Mouse (Mus musculus) heart, embryonic 14.5 days (tissue): Measurements from ENCODE around the gene Strap. TPM values are rescaled to one million over a fixed set of nuclear protein-coding genes. Genes with fewer than 3 reads are reported as not detected.

Source experiments
- ATAC-seq: fragments of 200-750 bp; cut with Nextera tagmentation; 2 replicates; pipeline ENCODE4 v1.8.0; 2017; ENCODE audit warnings: low read depth, moderate TSS enrichment; ENCODE audit not compliant: insufficient number of reproducible peaks, insufficient read depth, low FRiP score
- H3K27ac ChIP-seq, 2 experiments: fragments of 200-500 bp in 1 of 2; fragments of 300-500 bp in 1 of 2; sonication (generic) in 1 of 2; replicated peaks in 1 of 2; 2 replicates each; pipeline ENCODE4 v1.5.1; 2012 to 2014; ENCODE audit warnings: low read depth in 2 of 2, low read length in 2 of 2, control low read depth in 1 of 2, mild to moderate bottlenecking in 1 of 2, mixed read lengths in 1 of 2; ENCODE audit not compliant: control insufficient read depth in 1 of 2, insufficient read depth in 1 of 2
- H3K27me3 ChIP-seq: fragments of 300-500 bp; sonication (generic); 2 replicates; pipeline ENCODE4 v1.6.1; 2014; ENCODE audit warnings: mild to moderate bottlenecking, low read length, control low read depth; ENCODE audit not compliant: control insufficient read depth, insufficient read depth
- H3K36me3 ChIP-seq: fragments of 300-500 bp; sonication (generic); 2 replicates; pipeline ENCODE4 v1.6.1; 2014; ENCODE audit warnings: mild to moderate bottlenecking, control low read depth, low read length, mixed read lengths; ENCODE audit not compliant: control insufficient read depth, insufficient read depth
- H3K4me1 ChIP-seq, 2 experiments: fragments of 200-500 bp in 1 of 2; fragments of 300-500 bp in 1 of 2; sonication (generic) in 1 of 2; 2 replicates each; pipeline ENCODE4 v1.6.1; 2012 to 2014; ENCODE audit warnings: low read length in 2 of 2, control low read depth in 1 of 2, mixed read lengths in 1 of 2; ENCODE audit not compliant: control insufficient read depth in 2 of 2, insufficient read depth in 2 of 2
- H3K4me2 ChIP-seq: fragments of 300-500 bp; sonication (generic); 2 replicates; pipeline ENCODE4 v1.6.1; 2014; ENCODE audit warnings: mild to moderate bottlenecking, low read length
- H3K4me3 ChIP-seq, 2 experiments: fragments of 200-500 bp in 1 of 2; fragments of 300-500 bp in 1 of 2; sonication (generic) in 1 of 2; 2 replicates each; pipeline ENCODE4 v1.5.1; 2012 to 2014; ENCODE audit warnings: low read length in 2 of 2, mild to moderate bottlenecking in 2 of 2, control low read depth in 1 of 2, low read depth in 1 of 2, moderate library complexity in 1 of 2; ENCODE audit not compliant: control insufficient read depth in 1 of 2, insufficient read depth in 1 of 2
- H3K9ac ChIP-seq: fragments of 300-500 bp; sonication (generic); 2 replicates; pipeline ENCODE4 v1.6.1; 2014; ENCODE audit warnings: mild to moderate bottlenecking, low read length
- H3K9me3 ChIP-seq: fragments of 300-500 bp; sonication (generic); 2 replicates; pipeline ENCODE4 v1.6.1; 2016; ENCODE audit warnings: low read length, control low read depth; ENCODE audit not compliant: control insufficient read depth
- WGBS: fragments of 180-500 bp; shearing (Covaris S2); extraction: QIAGEN DNeasy Blood & Tissue Kit; methylation state at CpG from one replicate; pipeline ENCODE4 v1.1.7; 2014; 5-methylcytosine and 5-hydroxymethylcytosine counted together
- polyA plus RNA-seq: library from polyadenylated mRNA; unstranded; fragments of >200 nt; fragmentation: Nextera tagmentation; extraction: Ambion mirVana; gene quantifications from 2 replicates; pipeline ENCODE4 v1.2.1, GENCODE M21; 2014

Gene Strap
- polyA plus RNA-seq, 1 experiment from 2014 or later = 123 TPM

DNA sequence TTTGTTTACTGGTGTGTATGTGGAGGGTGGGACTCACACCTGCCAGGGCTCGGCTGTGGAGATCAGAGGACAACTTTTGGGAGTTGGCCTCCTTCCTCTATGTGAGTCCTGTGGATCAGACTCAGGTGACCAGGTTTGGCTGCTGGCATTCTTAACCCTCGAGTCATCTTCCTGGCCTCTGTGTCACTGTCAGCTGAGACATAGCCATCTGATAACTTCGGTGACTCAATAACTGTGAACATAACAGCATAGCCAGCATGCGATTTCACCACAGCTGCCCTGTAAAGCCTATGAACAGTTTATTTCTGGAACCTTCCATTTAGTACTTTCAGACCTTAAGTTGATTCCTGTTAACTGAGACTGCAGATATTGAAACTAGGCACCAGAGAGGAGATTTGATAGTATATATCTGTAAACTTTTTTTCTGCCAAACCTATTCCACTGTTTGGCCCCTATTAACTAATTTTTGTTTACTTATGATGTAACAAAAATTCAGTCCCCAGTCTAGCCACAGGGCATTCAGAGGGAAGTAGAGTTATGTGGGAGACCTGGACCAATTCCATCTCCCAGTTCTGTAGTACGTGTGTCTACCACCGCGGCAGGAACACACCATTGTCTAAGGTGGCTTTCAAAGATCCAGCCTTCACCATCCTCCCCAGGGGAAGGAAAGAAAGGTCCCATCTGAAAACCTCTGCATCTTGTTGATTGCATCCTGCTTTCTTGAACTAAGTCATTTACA lies 49.2 kb downstream of the Strap start:
- WGBS = 65% methylated on average over 7 of the region's 7 CpGs
- Histone ChIP-seq H3K27me3 (no peaks in the 10 kb centered on the region), H3K4me1 (peaks cover 2 to 3% of the 10 kb centered on the region in 2 experiments; a peak in 1 of 4 replicates), H3K9me3 (no peaks in the 10 kb centered on the region), H3K27ac (no peak overlapping the region), H3K36me3 (peaks cover 11% of the 10 kb centered on the region; the same call in 1 of the 2 replicates), H3K4me2 (no peak overlapping the region), H3K4me3 (no peak overlapping the region), H3K9ac (no peak overlapping the region)
- no peak for ATAC-seq

GRCm38 (mm10) chr6:137788976-137789590 lies 54.2 kb downstream of the Strap start:
- Histone ChIP-seq H3K4me2 (no peak overlapping the region), H3K4me3 (no peak overlapping the region), H3K27me3 (no peaks in the 10 kb centered on the region), H3K9me3 (no peaks in the 10 kb centered on the region), H3K36me3 (no peaks in the 10 kb centered on the region), H3K27ac (no peak overlapping the region), H3K4me1 (peaks cover 0 to 6% of the 10 kb centered on the region in 2 experiments; a peak in 2 of 4 replicates), H3K9ac (no peak overlapping the region)
- 75% methylated on average over 9 of the region's 9 CpGs for WGBS
- no peak for ATAC-seq

DNA sequence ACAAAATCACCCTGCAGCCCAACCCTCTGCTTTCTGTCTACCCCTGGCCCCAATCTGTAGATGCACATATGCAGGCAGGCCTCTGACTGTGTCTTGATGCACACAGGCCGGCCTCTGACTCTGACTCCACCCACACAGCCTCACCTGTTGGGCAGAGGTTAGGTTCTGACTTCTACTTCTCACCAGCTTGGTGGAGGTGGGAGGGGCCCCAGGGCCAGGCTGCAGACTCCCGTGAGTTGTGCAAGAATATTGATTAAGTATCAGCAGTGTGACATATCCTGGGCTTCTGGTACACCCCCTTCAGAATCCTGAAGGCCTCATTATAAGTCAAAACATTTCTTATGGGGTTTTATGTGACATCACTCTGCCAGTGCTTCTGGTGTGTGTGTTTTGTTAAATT lies 54.8 kb downstream of the Strap start:
- no peaks in the 10 kb centered on the region for H3K9me3 ChIP-seq
- no peak for ATAC-seq
- WGBS = 73% methylated on average over 2 of the region's 2 CpGs
- H3K27me3 ChIP-seq = no peaks in the 10 kb centered on the region
- H3K27ac ChIP-seq = no peak overlapping the region
- no peak overlapping the region for H3K4me2 ChIP-seq
- no peak overlapping the region for H3K9ac ChIP-seq
- H3K4me3 ChIP-seq = no peak overlapping the region
- no peaks in the 10 kb centered on the region for H3K36me3 ChIP-seq
- H3K4me1 ChIP-seq = peaks cover 0 to 6% of the 10 kb centered on the region in 2 experiments; a peak in 2 of 4 replicates

DNA sequence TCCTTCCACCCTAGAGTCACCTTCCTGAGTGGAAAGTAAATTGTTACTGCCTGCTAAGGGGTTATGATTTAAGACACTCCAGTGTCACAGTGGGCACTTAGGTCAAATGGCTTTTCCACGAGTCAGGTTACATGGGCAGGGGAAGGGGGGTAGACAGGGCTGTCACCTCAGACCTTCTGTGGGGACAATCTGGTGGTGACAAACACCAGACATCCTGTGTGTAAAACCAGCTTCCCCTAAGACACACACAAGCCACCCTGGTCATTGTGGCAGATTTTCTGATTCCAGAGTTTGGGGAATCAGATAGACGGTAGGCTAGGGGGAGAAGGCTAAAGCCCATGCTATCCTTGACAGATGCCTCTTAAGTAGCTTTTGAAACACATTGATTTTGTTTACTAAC lies 60.6 kb downstream of the Strap start:
- WGBS = 25% methylated on average over 2 of the region's 2 CpGs
- Histone ChIP-seq H3K4me3 (no peak overlapping the region), H3K27me3 (no peaks in the 10 kb centered on the region), H3K36me3 (peaks cover 19% of the 10 kb centered on the region), H3K9ac (no peak overlapping the region), H3K9me3 (peaks cover 10% of the 10 kb centered on the region), H3K4me2 (no peak overlapping the region), H3K27ac (no peak overlapping the region), H3K4me1 (peaks cover 2 to 10% of the 10 kb centered on the region in 2 experiments; a peak in 2 of 4 replicates)
- peak; percentile 25; the same call in 1 of the 2 replicates for ATAC-seq

GRCm38 (mm10) chr6:137796596-137797567 lies 62.0 kb downstream of the Strap start:
- Histone ChIP-seq H3K4me3 (no peak overlapping the region), H3K36me3 (peaks cover 19% of the 10 kb centered on the region), H3K9ac (no peak overlapping the region), H3K27ac (no peak overlapping the region), H3K4me2 (no peak overlapping the region), H3K4me1 (peaks cover 2 to 10% of the 10 kb centered on the region in 2 experiments; a peak in 2 of 4 replicates), H3K9me3 (peaks cover 16% of the 10 kb centered on the region), H3K27me3 (no peaks in the 10 kb centered on the region)
- 68% methylated on average over 28 of the region's 29 CpGs for WGBS
- no peak for ATAC-seq

- 90% methylated on average over 9 of the region's 9 CpGs for WGBS
- no peak for ATAC-seq
Measured at GRCm38 (mm10) chr6:137799253-137799652, 64.4 kb downstream of the Strap start.

More at GRCm38 (mm10) chr6:137799253-137799652, 64.4 kb downstream of the Strap start:
- Histone ChIP-seq H3K9ac (no peak overlapping the region), H3K4me1 (peaks cover 2 to 4% of the 10 kb centered on the region in 2 experiments; a peak in 1 of 4 replicates), H3K27me3 (no peaks in the 10 kb centered on the region), H3K36me3 (peaks cover 19% of the 10 kb centered on the region), H3K4me3 (no peak overlapping the region), H3K27ac (no peak overlapping the region), H3K9me3 (peaks cover 16% of the 10 kb centered on the region), H3K4me2 (no peak overlapping the region)
